Mouse (Mus musculus): ENCODE data around the gene Chpt1.

DNA sequence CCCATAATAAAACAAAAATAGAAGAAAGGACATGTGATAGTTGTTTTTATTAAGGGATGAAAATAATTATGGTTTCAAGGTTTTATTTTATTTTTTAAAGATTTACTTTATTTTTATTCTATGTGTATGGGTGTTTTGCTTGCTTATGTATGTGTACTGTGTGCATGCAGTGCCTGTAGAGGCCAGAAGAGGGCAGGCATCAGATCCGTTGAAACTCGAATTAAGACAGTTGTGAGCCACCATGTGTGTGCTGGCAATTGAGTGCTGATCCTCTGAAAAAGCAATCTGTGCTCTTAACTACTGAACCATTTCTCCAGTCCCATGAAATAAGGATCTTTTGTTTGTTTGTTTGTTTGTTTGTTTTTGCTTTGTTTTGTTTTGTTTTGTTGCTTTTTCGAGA lies 46.4 kb upstream of the Chpt1 start:
- TF ChIP-seq CTCF (IDR thresholded peaks at IDR 0.05; ENCODE audit: control insufficient read depth, insufficient read depth, insufficient read length) (no peak), CEBPB (IDR thresholded peaks at IDR 0.05; ENCODE audit: low read depth) (no peak)

Measured in C2C12 (cell line).